Mouse (Mus musculus): Measurements from ENCODE around the gene Twnk.

- TF ChIP-seq CTCF (conservative IDR thresholded peaks at IDR 0.05; ENCODE audit: low read length) (no peak), POU5F1 (IDR thresholded peaks at IDR 0.05; ENCODE audit: borderline replicate concordance, low read length) (no peak), NANOG (IDR thresholded peaks at IDR 0.05; ENCODE audit: borderline replicate concordance, low read length) (no peak)
These were observed 14.4 kb upstream of the Twnk start for GRCm38 (mm10) chr19:44991031-44991430.

All from E14TG2a.4 (cell line).